ENCODE assay signal across 27 mouse cellular contexts in the genomic region with DNA sequence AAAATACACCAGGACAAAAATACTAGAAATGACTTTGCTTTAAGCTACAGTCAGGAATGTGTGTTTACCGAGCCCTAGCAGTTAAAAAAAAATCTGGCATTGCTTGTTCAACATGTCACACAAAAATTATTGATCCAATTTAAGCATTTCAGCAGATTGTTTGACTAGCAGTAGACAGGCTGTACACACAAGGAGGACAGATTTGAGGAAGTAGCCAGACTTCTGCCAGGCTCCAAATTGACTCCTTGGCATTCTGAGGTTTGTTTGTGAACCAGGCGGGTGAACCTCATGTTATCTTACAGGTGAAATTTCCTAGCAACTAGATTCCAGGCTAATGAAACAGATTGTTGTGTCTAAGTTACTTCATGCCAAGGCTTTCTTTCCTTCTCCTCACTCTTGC.
DNase-seq lines count a peak whose midpoint lies in the region; ATAC-seq and TF ChIP-seq lines count a peak whose summit lies in the region.
"Had no signal": no experiment of that assay in that cellular context is flagged by ENCODE, and none has a peak within 500 bp of the region (broad histone marks: within the 10 kb centered on the region; RNA-seq: fewer than 3 reads in every experiment).

No protein-coding gene starts in this region.

- no peak overlapping the region for H3K4me2 ChIP-seq in forebrain, embryonic 14.5 days (ENCODE audit: low read length)
- no peak overlapping the region for H3K4me2 ChIP-seq in liver, embryonic 12.5 days
- no peak overlapping the region for H3K4me2 ChIP-seq in stomach, postnatal 0 days (replicated peaks; ENCODE audit: low read depth)
- H3K4me2 ChIP-seq: embryonic facial prominence, embryonic 12.5 days; embryonic facial prominence, embryonic 15.5 days; forebrain, embryonic 13.5 days; heart, embryonic 12.5 days; heart, embryonic 15.5 days; hindbrain, embryonic 14.5 days had no signal

- H3K79me2 ChIP-seq in liver, adult 2 months (ENCODE audit: control insufficient read depth, insufficient read depth, low read length) = no peaks in the 10 kb centered on the region

- no peak for TF ChIP-seq EP300 in stomach, postnatal 0 days (optimal IDR thresholded peaks at IDR 0.05)

- H3K27me3 ChIP-seq in forebrain, embryonic 14.5 days (replicated peaks; ENCODE audit: control insufficient read depth, insufficient read depth, low read length) = no peaks in the 10 kb centered on the region
- 0 out of 2 replicates have a peak, but pooled peaks cover 7% of the 10 kb centered on the region for H3K27me3 ChIP-seq in forebrain, embryonic 10.5 days (ENCODE audit: poor library complexity, severe bottlenecking)
- 0 out of 2 replicates have a peak, but pooled peaks cover 5% of the 10 kb centered on the region for H3K27me3 ChIP-seq in heart, embryonic 10.5 days (ENCODE audit: insufficient read depth, poor library complexity, severe bottlenecking)
- no peaks in the 10 kb centered on the region for H3K27me3 ChIP-seq in liver, adult 2 months (ENCODE audit: control insufficient read depth, insufficient read depth, low read length)
- H3K27me3 ChIP-seq in liver, embryonic 12.5 days (replicated peaks) = no peaks in the 10 kb centered on the region
- H3K27me3 ChIP-seq in stomach, postnatal 0 days (ENCODE audit: control insufficient read depth, insufficient read depth, low read length) = no peaks in the 10 kb centered on the region
- H3K27me3 ChIP-seq: embryonic facial prominence, embryonic 12.5 days; embryonic facial prominence, embryonic 15.5 days; forebrain, embryonic 13.5 days had no signal

- intact Hi-C loops in heart, postnatal 14 days (cut with DNase I) = no loop called here

- no peak for TF ChIP-seq CTCF in liver, adult 2 months (IDR thresholded peaks at IDR 0.05; ENCODE audit: low read depth, low read length)
- no peak for TF ChIP-seq CTCF in stomach, postnatal 0 days (IDR thresholded peaks at IDR 0.05; ENCODE audit: low read depth)

- no peak overlapping the region for H3K9ac ChIP-seq in forebrain, embryonic 14.5 days (ENCODE audit: low read length)
- H3K9ac ChIP-seq in liver, adult 2 months (ENCODE audit: low read depth, low read length) = no peak overlapping the region
- H3K9ac ChIP-seq in liver, embryonic 12.5 days = no peak overlapping the region
- no peak overlapping the region for H3K9ac ChIP-seq in stomach, postnatal 0 days (ENCODE audit: low read length)
- H3K9ac ChIP-seq: embryonic facial prominence, embryonic 12.5 days; embryonic facial prominence, embryonic 15.5 days; forebrain, embryonic 13.5 days; heart, embryonic 12.5 days; heart, embryonic 15.5 days; hindbrain, embryonic 14.5 days had no signal

- H3K9me3 ChIP-seq in forebrain, embryonic 14.5 days (replicated peaks; ENCODE audit: control insufficient read depth, low read length) = no peaks in the 10 kb centered on the region
- no peaks in the 10 kb centered on the region for H3K9me3 ChIP-seq in forebrain, embryonic 10.5 days
- no peaks in the 10 kb centered on the region for H3K9me3 ChIP-seq in heart, embryonic 10.5 days
- H3K9me3 ChIP-seq in liver, embryonic 12.5 days (replicated peaks) = no peaks in the 10 kb centered on the region
- H3K9me3 ChIP-seq in stomach, postnatal 0 days (ENCODE audit: control insufficient read depth, low read length) = no peaks in the 10 kb centered on the region
- H3K9me3 ChIP-seq: embryonic facial prominence, embryonic 12.5 days; embryonic facial prominence, embryonic 15.5 days; forebrain, embryonic 13.5 days; heart, embryonic 12.5 days; heart, embryonic 15.5 days had no signal

- WGBS in forebrain, embryonic 14.5 days = 77% methylated on average over 2 of the region's 2 CpGs
- WGBS in forebrain, embryonic 10.5 days = 92% methylated on average over 2 of the region's 2 CpGs
- 68% methylated on average over 2 of the region's 2 CpGs for WGBS in heart, embryonic 10.5 days
- WGBS in liver, adult 2 months = 25% methylated on average over 2 of the region's 2 CpGs
- 47% methylated on average over 2 of the region's 2 CpGs for WGBS in liver, embryonic 12.5 days (ENCODE audit: insufficient replicate concordance)
- WGBS in stomach, postnatal 0 days = 27% methylated on average over 2 of the region's 2 CpGs

- H3K36me3 ChIP-seq in forebrain, embryonic 14.5 days (ENCODE audit: control insufficient read depth, insufficient read depth, low read length) = no peaks in the 10 kb centered on the region
- no peaks in the 10 kb centered on the region for H3K36me3 ChIP-seq in forebrain, embryonic 10.5 days (replicated peaks)
- no peaks in the 10 kb centered on the region for H3K36me3 ChIP-seq in heart, embryonic 10.5 days
- no peaks in the 10 kb centered on the region for H3K36me3 ChIP-seq in liver, adult 2 months (ENCODE audit: control insufficient read depth, insufficient read depth, low read length)
- no peaks in the 10 kb centered on the region for H3K36me3 ChIP-seq in liver, embryonic 12.5 days
- H3K36me3 ChIP-seq in stomach, postnatal 0 days (ENCODE audit: control insufficient read depth, insufficient read depth, low read length) = no peaks in the 10 kb centered on the region
- H3K36me3 ChIP-seq: embryonic facial prominence, embryonic 12.5 days; embryonic facial prominence, embryonic 15.5 days; heart, embryonic 12.5 days; heart, embryonic 15.5 days had no signal

- H3K4me3 ChIP-seq in forebrain, embryonic 14.5 days (ENCODE audit: low read depth, low read length) = no peak overlapping the region
- H3K4me3 ChIP-seq in forebrain, embryonic 10.5 days = no peak overlapping the region
- H3K4me3 ChIP-seq in heart, embryonic 10.5 days = no peak overlapping the region
- H3K4me3 ChIP-seq in liver, adult 2 months (ENCODE audit: insufficient read depth, low read depth, low read length) = no peak overlapping the region
- H3K4me3 ChIP-seq in liver, embryonic 12.5 days = no peak overlapping the region
- H3K4me3 ChIP-seq in stomach, postnatal 0 days (ENCODE audit: low read depth, low read length) = no peak overlapping the region
- H3K4me3 ChIP-seq: embryonic facial prominence, embryonic 12.5 days; embryonic facial prominence, embryonic 15.5 days; forebrain, embryonic 13.5 days; gastrocnemius, adult 2 months; heart, embryonic 12.5 days; heart, embryonic 15.5 days had no signal

- DNase-seq in forebrain, embryonic 14.5 days (ENCODE audit: low spot score) = peak; percentile 60
- DNase-seq in forebrain, embryonic 10.5 days (ENCODE audit: extremely low spot score, low spot score) = no peak
- peak; percentile 24 for DNase-seq in heart, embryonic 10.5 days (ENCODE audit: low spot score)
- no peak for DNase-seq in heart, postnatal 14 days
- DNase-seq in liver, adult 2 months (ENCODE audit: extremely low read depth, low read depth, low spot score) = peak; percentile 37
- DNase-seq in stomach, postnatal 0 days (ENCODE audit: low spot score) = peak; percentile 39
- no peak for DNase-seq in left cerebral cortex, adult 11 months (ENCODE audit: low spot score)
- DNase-seq: adrenal gland, adult 8-10 months; adrenal gland, postnatal 25 days; cerebellum, adult 11 months; cerebellum, adult 2 months; cerebellum, adult 9-11 months; cerebellum, postnatal 25 days; gastrocnemius, adult 2 months; gastrocnemius, postnatal 14 days; heart, adult 11 months; heart, postnatal 10 days; heart, postnatal 4 days had no signal

- H3K27ac ChIP-seq in forebrain, embryonic 14.5 days (ENCODE audit: low read depth, low read length) = no peak overlapping the region
- H3K27ac ChIP-seq in forebrain, embryonic 10.5 days = no peak overlapping the region
- no peak overlapping the region for H3K27ac ChIP-seq in heart, embryonic 10.5 days
- no peak overlapping the region for H3K27ac ChIP-seq in liver, adult 2 months (replicated peaks; ENCODE audit: insufficient read depth, low read depth, low read length)
- H3K27ac ChIP-seq in liver, embryonic 12.5 days = no peak overlapping the region
- H3K27ac ChIP-seq in stomach, postnatal 0 days (replicated peaks) = peak overlapping the region; percentile 49; the same call in 1 of the 2 replicates
- H3K27ac ChIP-seq: embryonic facial prominence, embryonic 12.5 days; embryonic facial prominence, embryonic 15.5 days; forebrain, embryonic 13.5 days; gastrocnemius, adult 2 months; heart, embryonic 15.5 days; hindbrain, embryonic 14.5 days; hindbrain, postnatal 0 days had no signal

- no peaks in the 10 kb centered on the region for H3K4me1 ChIP-seq in forebrain, embryonic 14.5 days (ENCODE audit: control insufficient read depth, insufficient read depth, low read length)
- H3K4me1 ChIP-seq in forebrain, embryonic 10.5 days = peaks cover 17% of the 10 kb centered on the region
- H3K4me1 ChIP-seq in heart, embryonic 10.5 days = peaks cover 12% of the 10 kb centered on the region; the same call in 1 of the 2 replicates
- peaks cover 2% of the 10 kb centered on the region; the same call in 1 of the 2 replicates for H3K4me1 ChIP-seq in liver, adult 2 months (ENCODE audit: control insufficient read depth, insufficient read depth, low read length)
- no peaks in the 10 kb centered on the region for H3K4me1 ChIP-seq in liver, embryonic 12.5 days
- peaks cover 2% of the 10 kb centered on the region for H3K4me1 ChIP-seq in stomach, postnatal 0 days (replicated peaks; ENCODE audit: control insufficient read depth, insufficient read depth)
- H3K4me1 ChIP-seq: embryonic facial prominence, embryonic 12.5 days; embryonic facial prominence, embryonic 15.5 days; forebrain, embryonic 13.5 days; heart, embryonic 15.5 days had no signal

- no peak for TF ChIP-seq POLR2A in liver, adult 2 months (IDR thresholded peaks at IDR 0.05; ENCODE audit: extremely low read depth, insufficient read depth, low read length)

- ATAC-seq in forebrain, embryonic 14.5 days = no peak
- ATAC-seq in liver, embryonic 12.5 days = no peak
- ATAC-seq in stomach, postnatal 0 days (ENCODE audit: low FRiP score, low TSS enrichment) = peak; percentile 47; the same call in 1 of the 2 replicates
- ATAC-seq: activated CD4-positive, CD25-positive, alpha-beta regulatory T cell, adult 4 months; forebrain, embryonic 13.5 days; hindbrain, postnatal 0 days had no signal

Comparison
In these comparisons a context has a peak if more than half of its experiments do, and no peak if none do; other contexts are left out.
1. DNase-seq: peak in forebrain, embryonic 14.5 days (single experiment), heart, embryonic 10.5 days (single experiment), liver, adult 2 months (single experiment) and stomach, postnatal 0 days (single experiment); none in forebrain, embryonic 10.5 days (single experiment), heart, postnatal 14 days (0 of 2) and left cerebral cortex, adult 11 months (single experiment).